Comparison of ENCODE assay signal across 8 mouse cellular contexts in the genomic region with DNA sequence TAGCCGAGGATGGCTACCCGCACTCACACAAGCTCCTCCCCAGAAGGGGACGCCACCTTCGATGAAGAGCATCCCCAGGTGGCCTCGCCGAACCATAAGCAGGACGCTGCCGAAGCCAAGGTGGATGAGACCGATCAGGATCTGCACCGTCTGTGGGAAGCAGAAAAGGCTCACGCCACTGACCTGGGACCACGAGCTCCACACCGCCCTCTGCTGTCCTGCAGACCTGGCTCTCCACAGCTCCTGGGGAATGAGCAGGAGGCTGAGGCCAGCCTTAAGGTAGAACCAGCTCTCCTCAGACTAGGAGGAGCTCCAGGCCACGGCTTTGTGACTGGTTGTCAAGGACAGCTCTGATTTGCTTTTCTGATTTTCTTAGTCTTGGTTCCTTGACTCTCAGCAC. TPM values are rescaled to one million over a fixed set of nuclear protein-coding genes. Genes with fewer than 3 reads are reported as not detected.
DNase-seq lines count a peak whose midpoint lies in the region; ATAC-seq and TF ChIP-seq lines count a peak whose summit lies in the region.

No protein-coding gene starts in this region.

- no peaks in the 10 kb centered on the region; a peak in 1 of 4 replicates for H3K27me3 ChIP-seq in MEL (ENCODE audit: control insufficient read depth in 1 of 2, insufficient read depth in 2 of 2, low read length in 2 of 2)
- no peaks in the 10 kb centered on the region for H3K27me3 ChIP-seq in hindbrain, embryonic 13.5 days
- H3K27me3 ChIP-seq in liver, embryonic 14.5 days (ENCODE audit: control insufficient read depth, insufficient read depth, low read length), result no peaks in the 10 kb centered on the region
- H3K27me3 ChIP-seq in small intestine, adult 2 months (ENCODE audit: control insufficient read depth, insufficient read depth, low read length), result no peaks in the 10 kb centered on the region

- no peak overlapping the region for H3K9ac ChIP-seq in MEL (ENCODE audit: control insufficient read depth, low read depth, low read length, poor library complexity, severe bottlenecking)
- no peak overlapping the region for H3K9ac ChIP-seq in hindbrain, embryonic 13.5 days
- no peak overlapping the region for H3K9ac ChIP-seq in liver, embryonic 14.5 days (replicated peaks)

- H3K79me2 ChIP-seq in MEL (ENCODE audit: control insufficient read depth, insufficient read depth, low read length, poor library complexity), result no peaks in the 10 kb centered on the region

- no peak overlapping the region for H3K27ac ChIP-seq in MEL (ENCODE audit: control insufficient read depth, low read depth, low read length)
- no peak overlapping the region for H3K27ac ChIP-seq in hindbrain, embryonic 13.5 days
- no peak overlapping the region for H3K27ac ChIP-seq in liver, embryonic 14.5 days
- no peak overlapping the region for H3K27ac ChIP-seq in small intestine, adult 2 months (ENCODE audit: insufficient read depth, low read depth, low read length)

- peak overlapping the region; percentile 26; the same call in 1 of the 2 replicates for H3K4me2 ChIP-seq in hindbrain, embryonic 13.5 days
- no peak overlapping the region for H3K4me2 ChIP-seq in liver, embryonic 14.5 days (ENCODE audit: low read depth)

- no peak overlapping the region for H3K4me3 ChIP-seq in MEL (ENCODE audit: control insufficient read depth in 1 of 2, insufficient read depth in 1 of 2, low read depth in 2 of 2, low read length in 2 of 2)
- H3K4me3 ChIP-seq in hindbrain, embryonic 13.5 days, result no peak overlapping the region
- no peak overlapping the region for H3K4me3 ChIP-seq in liver, embryonic 14.5 days (ENCODE audit: insufficient read depth in 1 of 2, low read depth in 2 of 2, low read length in 2 of 2)
- peak overlapping the region; percentile 36 for H3K4me3 ChIP-seq in small intestine, adult 2 months (ENCODE audit: low read depth, low read length)

- peak; percentile 16 to 68 (median 48); a peak in 4 of 6 replicates for TF ChIP-seq CTCF in MEL (IDR thresholded peaks at IDR 0.05 in 2 of 3, conservative IDR thresholded peaks at IDR 0.05 in 1 of 3; ENCODE audit: control insufficient read depth in 1 of 3, insufficient read depth in 1 of 3, low read depth in 2 of 3, low read length in 3 of 3, poor library complexity in 1 of 3, severe bottlenecking in 1 of 3)
- peak; percentile 76 for TF ChIP-seq CTCF in liver, embryonic 14.5 days (IDR thresholded peaks at IDR 0.05; ENCODE audit: low read depth)
- peak; percentile 72 for TF ChIP-seq CTCF in small intestine, adult 2 months (IDR thresholded peaks at IDR 0.05; ENCODE audit: extremely low read depth, insufficient read length, insufficient replicate concordance, low read depth, low read length)

- peak; percentile 61 for DNase-seq in kidney, adult 18-20 months
- DNase-seq in kidney, adult 11 months, result no peak
- peak; percentile 30 for DNase-seq in MEL (ENCODE audit: low read depth, low spot score)
- peak; percentile 50 for DNase-seq in embryo, embryonic 11 days
- no peak for DNase-seq in liver, embryonic 14.5 days (ENCODE audit: low read depth in 3 of 3, low spot score in 3 of 3)
- no peak for DNase-seq in right cerebral cortex, postnatal 14 days

- no peaks in the 10 kb centered on the region for H3K36me3 ChIP-seq in MEL (ENCODE audit: control insufficient read depth in 1 of 2, insufficient read depth in 2 of 2, low read length in 2 of 2)
- H3K36me3 ChIP-seq in hindbrain, embryonic 13.5 days, result no peaks in the 10 kb centered on the region
- H3K36me3 ChIP-seq in liver, embryonic 14.5 days (replicated peaks; ENCODE audit: control insufficient read depth, insufficient read depth, low read depth), result no peaks in the 10 kb centered on the region
- no peaks in the 10 kb centered on the region for H3K36me3 ChIP-seq in small intestine, adult 2 months (ENCODE audit: control insufficient read depth, insufficient read depth, low read length)

- no peaks in the 10 kb centered on the region for H3K9me3 ChIP-seq in MEL (replicated peaks; ENCODE audit: insufficient read depth, low read length)
- no peaks in the 10 kb centered on the region for H3K9me3 ChIP-seq in hindbrain, embryonic 13.5 days
- H3K9me3 ChIP-seq in liver, embryonic 14.5 days (ENCODE audit: control insufficient read depth, low read length), result no peaks in the 10 kb centered on the region

- ATAC-seq in hindbrain, embryonic 13.5 days (ENCODE audit: low FRiP score), result no peak
- no peak for ATAC-seq in liver, embryonic 14.5 days (ENCODE audit: insufficient read depth)

- TF ChIP-seq EP300 in MEL (IDR thresholded peaks at IDR 0.05; ENCODE audit: low read depth in 1 of 2, low read length in 2 of 2), result no peak
- no peak for TF ChIP-seq EP300 in liver, embryonic 14.5 days (IDR thresholded peaks at IDR 0.05; ENCODE audit: low read depth)

- TF ChIP-seq RAD21 in MEL (IDR thresholded peaks at IDR 0.05; ENCODE audit: low read depth, low read length), result no peak

- WGBS in hindbrain, embryonic 13.5 days, result 21% methylated on average over 14 of the region's 14 CpGs
- WGBS in liver, embryonic 14.5 days (ENCODE audit: insufficient replicate concordance), result 21% methylated on average over 14 of the region's 14 CpGs
- WGBS in small intestine, adult 2 months, result 29% methylated on average over 14 of the region's 14 CpGs

- H3K4me1 ChIP-seq in MEL (ENCODE audit: control insufficient read depth in 1 of 2, insufficient read depth in 2 of 2, low read length in 2 of 2), result peaks cover 0 to 5% of the 10 kb centered on the region in 2 experiments; a peak in 2 of 4 replicates
- H3K4me1 ChIP-seq in hindbrain, embryonic 13.5 days (replicated peaks), result no peaks in the 10 kb centered on the region
- peaks cover 0 to 8% of the 10 kb centered on the region in 2 experiments; a peak in 2 of 4 replicates for H3K4me1 ChIP-seq in liver, embryonic 14.5 days (replicated peaks; ENCODE audit: control insufficient read depth in 2 of 2, insufficient read depth in 2 of 2, low read length in 1 of 2)
- peaks cover 22% of the 10 kb centered on the region for H3K4me1 ChIP-seq in small intestine, adult 2 months (ENCODE audit: control insufficient read depth, insufficient read depth, insufficient read length, low read length)

- no peak for TF ChIP-seq POLR2A in MEL (IDR thresholded peaks at IDR 0.05; ENCODE audit: control insufficient read depth in 1 of 2, insufficient read depth in 1 of 2, low read depth in 1 of 2, low read length in 2 of 2, poor library complexity in 1 of 2)
- TF ChIP-seq POLR2A in small intestine, adult 2 months (IDR thresholded peaks at IDR 0.05; ENCODE audit: low read depth, low read length), result no peak

TF ChIP-seq in MEL, 35 proteins besides CTCF, POLR2A, EP300 and RAD21 (continues in another document):
- no peak for TF ChIP-seq USF2 (IDR thresholded peaks at IDR 0.05; ENCODE audit: borderline replicate concordance in 1 of 2, insufficient read depth in 1 of 2, low read depth in 1 of 2, low read length in 2 of 2)
- no peak for TF ChIP-seq MXI1 (IDR thresholded peaks at IDR 0.05; ENCODE audit: low read depth, low read length)
- peak; percentile 35; the same call in 1 of the 2 replicates for TF ChIP-seq SMC3 (IDR thresholded peaks at IDR 0.05; ENCODE audit: low read depth, low read length)
- TF ChIP-seq GABPA (IDR thresholded peaks at IDR 0.05; ENCODE audit: low read depth, low read length), result no peak
- TF ChIP-seq MAFK (IDR thresholded peaks at IDR 0.05; ENCODE audit: borderline replicate concordance, low read depth, low read length), result no peak

RNA-seq across cellular contexts. Expression of gene Ms4a10, which starts 8.7 kb away (rescaled TPM):
- total RNA-seq in MEL (2012; rRNA removed), result not detected in 2 replicates
- not detected for polyA plus RNA-seq in MEL (2012; ENCODE audit: insufficient read depth in 1 of 2, insufficient read length in 2 of 2, low read depth in 1 of 2, low replicate concordance in 2 of 2, missing spikeins in 1 of 2)
- polyA plus RNA-seq in hindbrain, embryonic 13.5 days (2015; fragmentation: Nextera tagmentation; extraction: Ambion mirVana), result not detected in 2 replicates
- polyA plus RNA-seq in liver, embryonic 14.5 days (2012; rRNA removed), result not detected in 2 replicates
- 0.23 TPM in 1 of 2 replicates, not detected in the other for polyA plus RNA-seq in liver, embryonic 14.5 days (2014; fragmentation: Nextera tagmentation; extraction: Ambion mirVana)
- 103 and 341 TPM in 2 replicates for polyA plus RNA-seq in small intestine, adult 2 months (2012; rRNA removed)

RNA-seq across cellular contexts. Expression of gene Ms4a15, which starts 9.9 kb away (rescaled TPM):
- total RNA-seq in MEL (2012; rRNA removed), result not detected in 2 replicates
- not detected for polyA plus RNA-seq in MEL (2012; ENCODE audit: insufficient read depth in 1 of 2, insufficient read length in 2 of 2, low read depth in 1 of 2, low replicate concordance in 2 of 2, missing spikeins in 1 of 2)
- polyA plus RNA-seq in hindbrain, embryonic 13.5 days (2015; fragmentation: Nextera tagmentation; extraction: Ambion mirVana), result not detected in 2 replicates
- not detected in 2 replicates for polyA plus RNA-seq in liver, embryonic 14.5 days (2012; rRNA removed)
- polyA plus RNA-seq in liver, embryonic 14.5 days (2014; fragmentation: Nextera tagmentation; extraction: Ambion mirVana), result not detected in 2 replicates
- 0.20 and 1.9 TPM in 2 replicates for polyA plus RNA-seq in small intestine, adult 2 months (2012; rRNA removed)

RNA-seq across cellular contexts. Expression of gene Ccdc86, which starts 34.1 kb away (rescaled TPM):
- 20.2 and 29.5 TPM in 2 replicates for total RNA-seq in MEL (2012; rRNA removed)
- polyA plus RNA-seq in MEL (2012; ENCODE audit: insufficient read depth in 1 of 2, insufficient read length in 2 of 2, low read depth in 1 of 2, low replicate concordance in 2 of 2, missing spikeins in 1 of 2), result 10 to 100 TPM in 1 of 2 experiments, not detected in 1; 50.9 TPM
- 15.0 and 15.2 TPM in 2 replicates for polyA plus RNA-seq in hindbrain, embryonic 13.5 days (2015; fragmentation: Nextera tagmentation; extraction: Ambion mirVana)
- polyA plus RNA-seq in liver, embryonic 14.5 days (2012; rRNA removed), result 3.3 and 4.9 TPM in 2 replicates
- polyA plus RNA-seq in liver, embryonic 14.5 days (2014; fragmentation: Nextera tagmentation; extraction: Ambion mirVana), result 9.9 and 10.6 TPM in 2 replicates
- 2.5 and 3.2 TPM in 2 replicates for polyA plus RNA-seq in small intestine, adult 2 months (2012; rRNA removed)

RNA-seq across cellular contexts. Expression of gene Ms4a18, which starts 34.7 kb away (rescaled TPM):
- total RNA-seq in MEL (2012; rRNA removed), result not detected in 2 replicates
- not detected for polyA plus RNA-seq in MEL (2012; ENCODE audit: insufficient read depth in 1 of 2, insufficient read length in 2 of 2, low read depth in 1 of 2, low replicate concordance in 2 of 2, missing spikeins in 1 of 2)
- not detected in 2 replicates for polyA plus RNA-seq in hindbrain, embryonic 13.5 days (2015; fragmentation: Nextera tagmentation; extraction: Ambion mirVana)
- polyA plus RNA-seq in liver, embryonic 14.5 days (2012; rRNA removed), result 0.02 TPM in 1 of 2 replicates, not detected in the other
- polyA plus RNA-seq in liver, embryonic 14.5 days (2014; fragmentation: Nextera tagmentation; extraction: Ambion mirVana), result not detected in 2 replicates
- 30.4 and 79.4 TPM in 2 replicates for polyA plus RNA-seq in small intestine, adult 2 months (2012; rRNA removed)

RNA-seq across cellular contexts. Expression of gene Ptgdr2, which starts 46.2 kb away (rescaled TPM):
- total RNA-seq in MEL (2012; rRNA removed), result 0.33 and 0.46 TPM in 2 replicates
- under 1 TPM in 1 of 2 experiments, not detected in 1; 0.31 TPM for polyA plus RNA-seq in MEL (2012; ENCODE audit: insufficient read depth in 1 of 2, insufficient read length in 2 of 2, low read depth in 1 of 2, low replicate concordance in 2 of 2, missing spikeins in 1 of 2)
- 0.19 and 0.22 TPM in 2 replicates for polyA plus RNA-seq in hindbrain, embryonic 13.5 days (2015; fragmentation: Nextera tagmentation; extraction: Ambion mirVana)
- polyA plus RNA-seq in liver, embryonic 14.5 days (2012; rRNA removed), result 0.02 and 0.04 TPM in 2 replicates
- 0.05 and 0.09 TPM in 2 replicates for polyA plus RNA-seq in liver, embryonic 14.5 days (2014; fragmentation: Nextera tagmentation; extraction: Ambion mirVana)
- 0.86 and 1.1 TPM in 2 replicates for polyA plus RNA-seq in small intestine, adult 2 months (2012; rRNA removed)

Comparison
In these comparisons a context has a peak if more than half of its experiments do, and no peak if none do; other contexts are left out.
1. DNase-seq: peak in kidney, adult 18-20 months (single experiment), MEL (single experiment) and embryo, embryonic 11 days (single experiment); none in kidney, adult 11 months (single experiment), liver, embryonic 14.5 days (0 of 3) and right cerebral cortex, postnatal 14 days (single experiment).
2. RNA of gene Ms4a10, which starts 8.7 kb away (polyA plus RNA-seq): 103 to 341 TPM in small intestine, adult 2 months; 0.23 TPM in liver, embryonic 14.5 days, not detected in MEL and not detected in hindbrain, embryonic 13.5 days; every median in the first group is over 10 times any median in the second.
3. Peak in every context shown above with its lines, with median percentiles within 50 percentile points of each other: CTCF ChIP-seq.